Mouse (Mus musculus): ENCODE measurements at regions not wholly inside any gene's neighbourhood (a gene's known extent, or its start where the extent isn't known, plus 50 kb on each side); places are given as distances from the start of the nearest gene placed in this dataset.

DNA sequence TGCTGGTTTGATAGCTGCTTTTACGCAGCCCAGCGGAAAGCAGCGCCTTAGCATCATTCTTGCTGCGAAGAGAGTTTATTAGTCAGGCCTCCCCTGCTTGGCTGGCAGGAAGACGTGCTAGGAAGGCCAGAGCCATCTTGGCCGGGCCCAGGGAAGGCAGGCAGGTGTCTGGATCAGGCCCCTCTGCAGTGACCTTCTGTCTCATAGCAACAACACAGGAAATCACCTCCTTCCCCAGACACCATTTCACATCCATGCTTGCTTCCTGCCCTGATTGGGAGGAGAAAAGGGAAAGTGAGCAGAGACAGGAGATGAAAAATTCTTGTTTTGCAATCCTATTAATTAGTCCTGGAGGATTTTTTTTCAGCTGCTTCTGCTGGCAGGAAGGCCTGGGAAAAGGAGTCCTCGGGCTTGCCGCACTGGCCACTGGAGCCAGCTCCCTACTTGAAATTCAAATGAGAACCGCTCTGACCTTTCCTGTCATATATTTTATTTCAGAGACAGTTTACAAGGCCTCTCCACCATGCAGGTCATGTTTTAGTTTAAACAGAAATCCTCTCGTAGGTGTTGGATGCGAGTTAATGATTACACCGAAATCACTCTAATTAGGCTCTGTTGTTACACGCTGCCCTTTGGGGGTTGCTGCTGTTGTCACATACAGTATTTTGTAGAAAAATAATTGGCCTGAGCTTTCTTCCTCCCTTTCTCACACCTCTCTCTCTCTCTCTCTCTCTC, 279.1 kb downstream of the Psat1 start:
- TF ChIP-seq CTCF (IDR thresholded peaks at IDR 0.05; ENCODE audit: low read depth) (no peak), EP300 (optimal IDR thresholded peaks at IDR 0.05) (no peak)

Data from stomach, postnatal 0 days (tissue).